Mouse (Mus musculus): ENCODE measurements around the gene Cer1.

DNA sequence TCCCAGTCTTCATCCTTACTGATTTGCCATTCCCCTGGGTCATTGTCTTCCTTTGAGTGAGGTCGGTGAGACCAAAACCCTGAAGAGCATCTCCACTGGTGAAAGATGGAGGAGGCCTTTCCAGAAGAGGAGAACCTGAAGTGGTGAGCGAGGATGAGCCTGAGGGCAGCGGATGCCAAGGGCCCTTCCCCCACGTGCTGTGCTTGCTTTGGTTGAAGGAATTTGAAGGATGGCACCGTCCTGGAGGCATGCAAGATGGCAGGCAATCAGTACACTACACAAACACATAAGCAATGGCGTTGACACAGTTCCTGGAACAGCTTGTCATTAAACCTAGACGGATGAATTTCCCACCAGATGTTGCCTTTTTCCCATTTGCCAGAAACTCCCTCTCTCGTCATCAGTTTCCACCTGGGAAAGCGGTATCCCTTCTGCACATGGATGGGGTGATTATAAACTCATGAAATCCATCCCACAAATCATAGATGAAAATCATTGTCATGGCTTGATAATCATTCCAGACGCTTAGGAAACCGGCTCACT lies 29.7 kb upstream of the Cer1 start:
- TF ChIP-seq CEBPB (IDR thresholded peaks at IDR 0.05; ENCODE audit: low read depth) (no peak), CTCF (IDR thresholded peaks at IDR 0.05; ENCODE audit: control insufficient read depth, insufficient read depth, insufficient read length) (no peak), MYOD1 (IDR thresholded peaks at IDR 0.05; ENCODE audit: control insufficient read depth, insufficient read length, low read depth) (no peak)
